Mouse (Mus musculus): ENCODE results near the gene Amotl2. TPM values are rescaled to one million over a fixed set of nuclear protein-coding genes. Genes with fewer than 3 reads are reported as not detected.

Gene Amotl2
- polyA plus RNA-seq, 1 experiment from 2014 or later, result 6.5 TPM

GRCm38 (mm10) chr9:102717886-102718643 is 1.6 kb downstream of the Amotl2 start:
- TF ChIP-seq EP300 (IDR thresholded peaks at IDR 0.05; ENCODE audit: low read depth), result no peak
- TF ChIP-seq CTCF (IDR thresholded peaks at IDR 0.05; ENCODE audit: low read depth), result no peak
- Histone ChIP-seq H3K4me3 (ENCODE audit: low read depth, low read length) (peak overlapping the region; percentile 61), H3K27ac (ENCODE audit: low read depth) (peak overlapping the region; percentile 92), H3K4me1 (ENCODE audit: insufficient read depth) (peaks cover 53% of the 10 kb centered on the region), H3K9ac (replicated peaks) (peak overlapping the region; percentile 81), H3K9me3 (ENCODE audit: low read length) (no peaks in the 10 kb centered on the region), H3K4me2 (ENCODE audit: low read depth, low read length) (peak overlapping the region; percentile 81), H3K36me3 (replicated peaks; ENCODE audit: insufficient read depth, low read length) (peaks cover 12% of the 10 kb centered on the region; the same call in 1 of the 2 replicates), H3K27me3 (ENCODE audit: insufficient read depth, low read length) (peaks cover 12% of the 10 kb centered on the region; the same call in 1 of the 2 replicates)
- peak; percentile 71 for DNase-seq
- WGBS (ENCODE audit: insufficient replicate concordance), result under 1% methylated on average over 52 of the region's 52 CpGs
- ATAC-seq, result peak; percentile 40

- H3K9ac ChIP-seq (replicated peaks), result peak overlapping the region; percentile 81
- peak overlapping the region; percentile 81 for H3K4me2 ChIP-seq (ENCODE audit: low read depth, low read length)
- ATAC-seq (no peak), DNase-seq (no peak)
- H3K4me3 ChIP-seq (ENCODE audit: low read depth, low read length), result peak overlapping the region; percentile 61
- TF ChIP-seq EP300 (IDR thresholded peaks at IDR 0.05; ENCODE audit: low read depth) (no peak), CTCF (IDR thresholded peaks at IDR 0.05; ENCODE audit: low read depth) (no peak)
- peak overlapping the region; percentile 92 for H3K27ac ChIP-seq (ENCODE audit: low read depth)
- no peaks in the 10 kb centered on the region for H3K9me3 ChIP-seq (ENCODE audit: low read length)
- H3K4me1 ChIP-seq (ENCODE audit: insufficient read depth), result peaks cover 59% of the 10 kb centered on the region
- 2% methylated on average over 21 of the region's 21 CpGs for WGBS (ENCODE audit: insufficient replicate concordance)
- peaks cover 12% of the 10 kb centered on the region; the same call in 1 of the 2 replicates for H3K27me3 ChIP-seq (ENCODE audit: insufficient read depth, low read length)
- H3K36me3 ChIP-seq (replicated peaks; ENCODE audit: insufficient read depth, low read length), result peaks cover 18% of the 10 kb centered on the region
Observed at GRCm38 (mm10) chr9:102718676-102719075, 2.2 kb downstream of the Amotl2 start.

GRCm38 (mm10) chr9:102719085-102719484 is 2.6 kb downstream of the Amotl2 start:
- peak overlapping the region; percentile 61 for H3K4me3 ChIP-seq (ENCODE audit: low read depth, low read length)
- WGBS (ENCODE audit: insufficient replicate concordance), result 25% methylated on average over 4 of the region's 4 CpGs
- H3K27me3 ChIP-seq (ENCODE audit: insufficient read depth, low read length), result peaks cover 12% of the 10 kb centered on the region; the same call in 1 of the 2 replicates
- H3K4me1 ChIP-seq (ENCODE audit: insufficient read depth), result peaks cover 63% of the 10 kb centered on the region
- peak overlapping the region; percentile 81 for H3K9ac ChIP-seq (replicated peaks)
- peak overlapping the region; percentile 92; the same call in 1 of the 2 replicates for H3K27ac ChIP-seq (ENCODE audit: low read depth)
- TF ChIP-seq EP300 (IDR thresholded peaks at IDR 0.05; ENCODE audit: low read depth), result no peak
- TF ChIP-seq CTCF (IDR thresholded peaks at IDR 0.05; ENCODE audit: low read depth), result no peak
- DNase-seq (no peak), ATAC-seq (no peak)
- peak overlapping the region; percentile 81 for H3K4me2 ChIP-seq (ENCODE audit: low read depth, low read length)
- H3K9me3 ChIP-seq (ENCODE audit: low read length), result no peaks in the 10 kb centered on the region
- H3K36me3 ChIP-seq (replicated peaks; ENCODE audit: insufficient read depth, low read length), result peaks cover 22% of the 10 kb centered on the region

- 72% methylated on average over 17 of the region's 17 CpGs for WGBS (ENCODE audit: insufficient replicate concordance)
- Histone ChIP-seq H3K4me3 (ENCODE audit: low read depth, low read length) (peak overlapping the region; percentile 61), H3K9me3 (ENCODE audit: low read length) (no peaks in the 10 kb centered on the region), H3K27ac (ENCODE audit: low read depth) (peak overlapping the region; percentile 51; the same call in 1 of the 2 replicates), H3K4me1 (ENCODE audit: insufficient read depth) (peaks cover 66% of the 10 kb centered on the region), H3K4me2 (ENCODE audit: low read depth, low read length) (peak overlapping the region; percentile 81), H3K9ac (replicated peaks) (peak overlapping the region; percentile 81), H3K27me3 (ENCODE audit: insufficient read depth, low read length) (peaks cover 12% of the 10 kb centered on the region; the same call in 1 of the 2 replicates), H3K36me3 (replicated peaks; ENCODE audit: insufficient read depth, low read length) (peaks cover 30% of the 10 kb centered on the region)
- TF ChIP-seq CTCF (IDR thresholded peaks at IDR 0.05; ENCODE audit: low read depth), result no peak
- no peak for TF ChIP-seq EP300 (IDR thresholded peaks at IDR 0.05; ENCODE audit: low read depth)
- ATAC-seq (no peak), DNase-seq (no peak)
Observed at GRCm38 (mm10) chr9:102719936-102720566, 3.6 kb downstream of the Amotl2 start.

GRCm38 (mm10) chr9:102720567-102721167 is 4.2 kb downstream of the Amotl2 start:
- peaks cover 34% of the 10 kb centered on the region for H3K36me3 ChIP-seq (replicated peaks; ENCODE audit: insufficient read depth, low read length)
- 0 out of 2 replicates have a peak overlapping the region, but pooled peaks have one; percentile 61 for H3K4me3 ChIP-seq (ENCODE audit: low read depth, low read length)
- peak overlapping the region; percentile 81 for H3K4me2 ChIP-seq (ENCODE audit: low read depth, low read length)
- WGBS (ENCODE audit: insufficient replicate concordance), result 60% methylated on average over 15 of the region's 18 CpGs
- H3K9me3 ChIP-seq (ENCODE audit: low read length), result no peaks in the 10 kb centered on the region
- TF ChIP-seq EP300 (IDR thresholded peaks at IDR 0.05; ENCODE audit: low read depth) (no peak), CTCF (IDR thresholded peaks at IDR 0.05; ENCODE audit: low read depth) (no peak)
- no peak for DNase-seq
- peak overlapping the region; percentile 51 for H3K27ac ChIP-seq (ENCODE audit: low read depth)
- peaks cover 12% of the 10 kb centered on the region; the same call in 1 of the 2 replicates for H3K27me3 ChIP-seq (ENCODE audit: insufficient read depth, low read length)
- H3K4me1 ChIP-seq (ENCODE audit: insufficient read depth), result peaks cover 66% of the 10 kb centered on the region
- ATAC-seq, result no peak
- peak overlapping the region; percentile 11 for H3K9ac ChIP-seq (replicated peaks)

Measured in liver, postnatal 0 days (tissue).